Mouse (Mus musculus) hindbrain, postnatal 0 days (tissue): ENCODE measurements around the gene St3gal5. TPM values are rescaled to one million over a fixed set of nuclear protein-coding genes. Genes with fewer than 3 reads are reported as not detected.
A peak's percentile ranks its signal among the peaks of the same experiment; 100 is the strongest.

Experiments used
- ATAC-seq: fragments of 200-750 bp; cut with Nextera tagmentation; 2 replicates; pipeline ENCODE4 v1.8.0; 2017; ENCODE audit warnings: mild to moderate bottlenecking, moderate TSS enrichment, moderate library complexity
- DNase-seq: peaks from one replicate; pipeline ENCODE4 v3.0.0-alpha.2; 2015; ENCODE audit warnings: low spot score
- H3K27ac ChIP-seq: fragments of 300-500 bp; sonication (generic); 2 replicates; pipeline ENCODE4 v1.5.1; 2014; ENCODE audit warnings: mild to moderate bottlenecking
- H3K27me3 ChIP-seq: fragments of 300-500 bp; sonication (generic); 2 replicates; pipeline ENCODE4 v1.6.1; 2014; ENCODE audit warnings: low read length, mixed read lengths; ENCODE audit not compliant: insufficient read depth
- H3K36me3 ChIP-seq: fragments of 300-500 bp; sonication (generic); 2 replicates; pipeline ENCODE4 v1.6.1; 2014; ENCODE audit warnings: low read length, mixed read lengths; ENCODE audit not compliant: insufficient read depth
- H3K4me1 ChIP-seq: fragments of 300-500 bp; sonication (generic); 2 replicates; pipeline ENCODE4 v1.6.1; 2014; ENCODE audit warnings: antibody characterized with exemption, low read length, mixed read lengths; ENCODE audit not compliant: insufficient read depth
- H3K4me2 ChIP-seq: fragments of 300-500 bp; sonication (generic); 2 replicates; pipeline ENCODE4 v1.6.1; 2014; ENCODE audit warnings: low read depth, mild to moderate bottlenecking, low read length, moderate library complexity, mixed read lengths
- H3K4me3 ChIP-seq: fragments of 300-500 bp; sonication (generic); 2 replicates; pipeline ENCODE4 v1.5.1; 2014; ENCODE audit warnings: low read length
- H3K9ac ChIP-seq: fragments of 300-500 bp; sonication (generic); replicated peaks from 2 replicates; pipeline ENCODE4 v1.6.1; 2014; ENCODE audit warnings: mild to moderate bottlenecking, low read length, moderate library complexity, mixed read lengths
- H3K9me3 ChIP-seq: fragments of 300-500 bp; sonication (generic); 2 replicates; pipeline ENCODE4 v1.6.1; 2016; ENCODE audit warnings: low read length, mixed read lengths
- CTCF ChIP-seq: IDR thresholded peaks from 2 replicates; pipeline ENCODE4 v1.5.1; 2016; ENCODE audit warnings: antibody characterized with exemption, control low read depth, low read depth
- WGBS: fragments of 180-500 bp; shearing (Covaris S2); extraction: QIAGEN DNeasy Blood & Tissue Kit; methylation state at CpG from one replicate; pipeline ENCODE4 v1.1.7; 2014; 5-methylcytosine and 5-hydroxymethylcytosine counted together
- polyA plus RNA-seq: library from polyadenylated mRNA; unstranded; fragments of >200 nt; fragmentation: Nextera tagmentation; extraction: Ambion mirVana; gene quantifications from 2 replicates; pipeline ENCODE4 v1.2.1, GENCODE M21; 2015
- total RNA-seq: library from RNA; depleted of rRNA; stranded (reverse); fragments of >200 nt; gene quantifications from 2 replicates; pipeline ENCODE4 v1.2.3, GENCODE M21; 2014

The St3gal5 gene
- total and polyA plus RNA-seq, 2 experiments from 2014 or later = 23.5 to 59.8 TPM

DNA sequence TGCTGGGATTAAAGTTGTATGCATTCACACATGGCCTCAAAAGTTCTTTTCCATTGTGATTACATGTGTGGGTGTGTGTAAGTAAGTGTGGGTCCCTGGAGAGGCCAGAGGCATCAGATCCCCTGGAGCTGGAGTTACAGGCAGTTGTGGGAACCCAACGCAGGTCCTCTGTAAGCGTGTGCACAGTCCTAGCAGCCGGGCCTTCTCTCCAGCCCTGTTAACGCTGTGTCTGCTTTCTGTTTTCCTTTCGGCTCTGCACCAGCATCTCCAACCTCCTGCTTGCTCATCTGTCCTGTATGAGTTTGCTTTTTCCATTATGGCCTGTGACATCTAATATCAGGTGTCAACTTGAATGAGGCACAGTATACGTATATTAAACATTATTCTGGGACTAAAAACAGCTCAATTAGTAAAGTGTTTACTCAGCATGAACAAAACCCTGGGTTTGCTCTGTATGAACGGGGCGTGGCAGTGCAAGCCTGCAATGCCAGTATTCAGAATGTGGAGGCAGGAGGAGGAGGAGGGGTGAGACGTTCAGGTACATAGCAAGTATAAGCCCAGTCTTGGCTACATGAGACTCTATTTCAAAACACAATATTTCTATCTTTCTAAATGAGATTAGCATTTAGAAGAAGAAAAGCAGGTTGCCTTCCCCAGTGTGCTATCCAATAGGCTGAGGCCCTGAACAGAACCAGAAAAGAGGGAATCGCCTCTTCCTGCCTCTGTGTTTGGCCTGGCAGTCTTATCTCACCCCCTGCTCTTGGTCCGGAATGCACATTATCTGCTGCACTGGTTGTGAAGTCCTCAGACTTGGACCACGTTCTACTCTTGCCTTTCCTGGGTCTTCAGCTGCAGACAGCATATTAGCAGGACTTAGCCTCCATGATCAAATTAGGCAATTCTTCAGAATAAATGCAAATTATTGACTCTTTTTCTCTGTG lies 82.4 kb downstream of the St3gal5 start:
- H3K27me3 ChIP-seq = no peaks in the 10 kb centered on the region
- H3K27ac ChIP-seq = no peak overlapping the region
- no peak overlapping the region for H3K4me3 ChIP-seq
- 86% methylated on average over 12 of the region's 12 CpGs for WGBS
- ATAC-seq (no peak), DNase-seq (no peak)
- H3K4me2 ChIP-seq = no peak overlapping the region
- no peaks in the 10 kb centered on the region for H3K36me3 ChIP-seq
- no peaks in the 10 kb centered on the region for H3K9me3 ChIP-seq
- TF ChIP-seq CTCF = no peak
- no peaks in the 10 kb centered on the region for H3K4me1 ChIP-seq
- H3K9ac ChIP-seq = no peak overlapping the region

DNA sequence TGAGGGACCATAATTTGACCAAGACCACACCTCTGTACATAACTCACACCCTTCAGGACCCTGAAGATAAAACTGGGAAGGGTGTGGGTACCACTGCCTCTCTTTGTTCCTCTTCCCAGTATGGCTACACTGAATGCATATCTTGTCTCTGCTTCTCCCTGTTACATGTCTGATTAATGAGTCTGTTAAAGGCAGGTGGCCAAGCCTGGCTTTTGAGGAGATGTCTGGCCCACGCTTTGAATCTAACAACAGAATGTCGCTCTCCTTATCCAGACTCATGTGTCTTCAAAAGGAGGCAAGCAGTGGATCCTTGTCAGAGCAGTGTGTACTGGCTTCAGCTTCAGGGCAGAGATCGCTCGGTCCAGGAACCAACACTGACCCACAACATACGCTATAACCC lies 87.2 kb downstream of the St3gal5 start:
- no peaks in the 10 kb centered on the region for H3K36me3 ChIP-seq
- H3K9me3 ChIP-seq = no peaks in the 10 kb centered on the region
- WGBS = 80% methylated on average over 5 of the region's 5 CpGs
- H3K9ac ChIP-seq = no peak overlapping the region
- peaks cover 8% of the 10 kb centered on the region for H3K4me1 ChIP-seq
- ATAC-seq = no peak
- TF ChIP-seq CTCF = no peak
- no peaks in the 10 kb centered on the region for H3K27me3 ChIP-seq
- no peak overlapping the region for H3K27ac ChIP-seq
- DNase-seq = no peak
- H3K4me3 ChIP-seq = no peak overlapping the region
- no peak overlapping the region for H3K4me2 ChIP-seq

DNA sequence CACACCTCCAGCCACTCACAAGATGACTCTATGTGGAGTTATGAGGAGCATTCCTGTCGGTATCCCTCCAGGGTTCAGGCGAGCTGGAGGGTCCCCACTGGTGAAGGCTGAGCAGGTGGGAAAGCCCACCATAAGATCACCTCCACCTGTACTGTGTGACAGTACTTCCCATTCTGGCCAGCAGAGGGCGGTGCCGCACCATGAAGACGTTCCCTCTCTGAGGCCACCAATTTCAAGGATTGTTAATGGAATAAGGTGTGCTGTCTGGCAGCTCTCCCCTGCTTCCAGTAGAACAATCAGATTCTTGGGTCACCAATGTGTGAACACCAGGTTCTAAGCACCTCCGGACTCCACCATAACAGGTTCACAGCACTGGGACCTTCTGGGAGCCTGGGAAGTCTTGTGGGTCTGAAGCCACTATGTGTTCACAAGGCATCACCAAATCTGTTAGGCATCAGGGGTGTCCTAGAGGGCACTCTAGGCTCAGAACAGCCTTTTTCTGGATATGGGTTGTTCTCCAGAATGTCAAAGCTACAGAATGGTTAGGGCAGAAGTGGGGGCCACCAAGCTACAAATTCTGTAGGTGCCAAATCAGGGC lies 88.6 kb downstream of the St3gal5 start:
- Histone ChIP-seq H3K4me3 (no peak overlapping the region), H3K4me2 (no peak overlapping the region), H3K27ac (no peak overlapping the region), H3K4me1 (peaks cover 9% of the 10 kb centered on the region), H3K9me3 (no peaks in the 10 kb centered on the region), H3K27me3 (0 out of 2 replicates have a peak, but pooled peaks cover 2% of the 10 kb centered on the region), H3K9ac (no peak overlapping the region), H3K36me3 (no peaks in the 10 kb centered on the region)
- peak; percentile 83 for DNase-seq
- TF ChIP-seq CTCF = peak; percentile 98
- peak; percentile 76 for ATAC-seq
- 2% methylated on average over 6 of the region's 6 CpGs for WGBS

DNA sequence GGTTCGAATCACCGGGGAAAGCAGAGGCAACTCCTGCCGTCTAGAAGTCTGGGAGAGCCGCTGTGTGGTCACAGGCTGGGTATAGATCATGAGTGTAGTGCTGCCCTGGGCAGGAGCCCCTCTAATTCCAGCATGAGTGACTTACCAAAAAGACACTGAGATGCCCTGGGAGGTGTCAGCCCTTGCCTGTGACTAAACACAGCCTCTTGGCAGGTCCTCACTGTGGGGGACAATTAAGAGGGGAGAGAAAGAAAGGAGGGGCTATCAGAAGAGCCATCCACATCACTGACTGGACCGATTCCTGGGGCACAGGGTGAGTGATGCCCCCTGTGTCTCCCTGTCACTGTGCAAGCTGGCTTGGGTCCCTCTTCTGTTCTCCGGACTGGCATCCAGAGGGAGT lies 89.4 kb downstream of the St3gal5 start:
- TF ChIP-seq CTCF = peak; percentile 2; the same call in 1 of the 2 replicates
- H3K4me3 ChIP-seq = no peak overlapping the region
- DNase-seq = no peak
- 70% methylated on average over 6 of the region's 6 CpGs for WGBS
- no peak overlapping the region for H3K27ac ChIP-seq
- peaks cover 9% of the 10 kb centered on the region for H3K4me1 ChIP-seq
- no peaks in the 10 kb centered on the region for H3K36me3 ChIP-seq
- no peak for ATAC-seq
- H3K27me3 ChIP-seq = 0 out of 2 replicates have a peak, but pooled peaks cover 4% of the 10 kb centered on the region
- H3K4me2 ChIP-seq = no peak overlapping the region
- no peak overlapping the region for H3K9ac ChIP-seq
- H3K9me3 ChIP-seq = no peaks in the 10 kb centered on the region

DNA sequence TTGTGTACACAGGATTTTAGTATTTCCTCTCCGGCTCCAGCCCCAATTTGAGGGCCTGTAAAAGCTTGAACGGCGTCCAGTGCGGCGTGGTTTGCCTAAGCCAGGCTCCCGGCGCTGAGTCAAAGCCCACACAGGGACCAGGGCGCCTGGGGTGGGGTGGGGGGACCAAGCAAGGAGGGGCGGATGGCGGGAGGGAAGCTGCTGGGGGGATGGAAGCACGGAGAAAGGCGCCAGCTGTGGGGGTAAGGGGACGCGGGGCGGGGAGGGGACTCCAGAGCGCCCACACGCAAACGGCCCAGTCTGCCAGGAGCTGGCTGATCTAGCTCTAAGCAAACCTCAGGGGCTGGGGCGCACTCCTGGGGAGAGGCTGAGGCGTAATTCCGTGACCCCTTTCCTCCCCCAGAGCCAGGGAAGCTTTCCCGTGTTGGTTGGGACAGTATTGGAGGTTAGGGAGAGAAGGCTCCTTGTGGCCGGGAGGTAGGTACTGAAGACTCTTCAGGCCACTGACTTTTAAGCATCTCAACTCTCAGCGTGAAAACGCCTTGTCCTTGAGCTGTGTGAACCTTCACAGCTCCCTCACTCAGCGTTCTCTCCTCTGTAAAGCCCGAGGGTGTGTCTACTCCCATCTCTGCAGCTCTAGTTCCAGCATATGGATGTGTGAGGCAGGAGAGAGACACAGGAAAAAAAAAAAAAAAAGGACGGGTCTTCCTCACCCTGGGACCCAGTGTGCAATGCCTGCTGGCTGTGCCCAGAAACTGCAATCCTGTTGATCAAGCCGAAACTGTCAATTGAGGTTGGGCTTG lies 91.9 kb downstream of the St3gal5 start:
- H3K9me3 ChIP-seq = no peaks in the 10 kb centered on the region
- H3K36me3 ChIP-seq = no peaks in the 10 kb centered on the region
- H3K4me3 ChIP-seq = peak overlapping the region; percentile 21; the same call in 1 of the 2 replicates
- H3K9ac ChIP-seq = peak overlapping the region; percentile 41; the same call in 1 of the 2 replicates
- ATAC-seq (peak; percentile 21; the same call in 1 of the 2 replicates), DNase-seq (peak; percentile 54)
- no peak overlapping the region for H3K27ac ChIP-seq
- WGBS = 5% methylated on average over 27 of the region's 29 CpGs
- peaks cover 9% of the 10 kb centered on the region for H3K4me1 ChIP-seq
- H3K4me2 ChIP-seq = peak overlapping the region; percentile 53
- 0 out of 2 replicates have a peak, but pooled peaks cover 4% of the 10 kb centered on the region for H3K27me3 ChIP-seq
- no peak for TF ChIP-seq CTCF

DNA sequence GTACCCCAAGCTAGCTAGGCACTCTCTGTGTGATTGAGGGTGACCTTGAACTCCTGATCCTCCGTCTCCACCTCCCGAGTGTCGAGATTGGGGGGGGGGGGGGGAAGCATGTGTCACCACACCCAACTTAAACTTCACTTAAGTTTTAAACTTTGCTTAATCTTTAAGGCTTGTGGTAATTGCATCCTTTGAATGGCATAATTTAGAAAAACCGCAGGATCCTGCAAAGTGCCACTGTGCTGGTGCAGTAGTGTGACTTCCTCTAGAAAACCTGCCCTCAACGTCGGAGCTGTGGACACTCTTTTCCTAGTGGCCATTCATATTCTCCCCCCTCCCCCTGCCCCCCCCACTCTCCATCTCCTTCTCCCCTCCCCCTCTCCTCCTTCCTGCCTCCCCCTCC lies 92.7 kb downstream of the St3gal5 start:
- no peak for TF ChIP-seq CTCF
- Histone ChIP-seq H3K4me2 (no peak overlapping the region), H3K9ac (no peak overlapping the region), H3K27me3 (0 out of 2 replicates have a peak, but pooled peaks cover 4% of the 10 kb centered on the region), H3K36me3 (no peaks in the 10 kb centered on the region), H3K4me3 (no peak overlapping the region), H3K9me3 (no peaks in the 10 kb centered on the region), H3K4me1 (peaks cover 9% of the 10 kb centered on the region), H3K27ac (no peak overlapping the region)
- ATAC-seq = no peak
- no peak for DNase-seq
- WGBS = 50% methylated on average over 6 of the region's 6 CpGs
